ENCODE assay signal across 7 mouse cellular contexts in the genomic region with DNA sequence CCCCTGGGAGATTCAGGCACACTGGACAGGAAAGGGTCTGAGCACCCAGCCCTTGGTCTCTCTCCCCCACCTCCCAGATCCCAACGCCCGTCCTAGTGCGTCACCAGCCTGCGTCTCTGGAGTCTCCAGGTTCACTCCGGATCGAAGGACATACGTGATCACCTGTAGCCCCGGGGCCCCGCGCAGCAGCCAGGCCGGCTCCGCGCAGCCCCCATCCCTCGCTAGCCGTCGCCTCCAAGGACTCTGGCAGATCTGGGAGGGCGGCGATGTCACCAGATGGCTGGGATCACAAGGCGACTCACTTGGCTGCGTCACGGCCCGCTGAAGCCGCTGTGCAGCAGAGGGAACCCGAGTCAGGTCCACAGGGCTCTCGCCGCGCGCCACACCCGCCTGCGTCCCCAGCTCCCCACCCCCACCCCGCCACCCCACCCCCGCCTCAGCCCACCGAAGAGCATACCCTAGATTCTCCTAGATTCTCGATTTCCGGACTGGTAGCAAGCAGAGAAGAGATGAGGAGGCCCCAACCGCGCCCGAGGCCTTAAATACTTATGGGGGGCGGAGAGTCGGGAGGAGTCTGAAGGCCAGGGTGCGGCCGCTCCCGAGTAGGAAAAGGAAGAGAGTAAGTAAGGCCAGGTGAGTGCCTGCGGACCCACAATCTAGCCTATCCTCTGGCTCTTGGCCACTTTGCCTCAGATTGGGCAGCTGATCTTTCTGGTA. TPM values are rescaled to one million over a fixed set of nuclear protein-coding genes. Genes with fewer than 3 reads are reported as not detected.
A peak's percentile ranks its signal among the peaks of the same experiment; 100 is the strongest.
DNase-seq lines count a peak whose midpoint lies in the region; ATAC-seq and TF ChIP-seq lines count a peak whose summit lies in the region.

No protein-coding gene starts in this region.

- no peaks in the 10 kb centered on the region for H3K9me3 ChIP-seq in hindbrain, postnatal 0 days (ENCODE audit: low read length)

- peak overlapping the region; percentile 84 for H3K9ac ChIP-seq in hindbrain, postnatal 0 days (replicated peaks; ENCODE audit: low read length)

- TF ChIP-seq CTCF in cortical plate, adult 2 months (IDR thresholded peaks at IDR 0.05; ENCODE audit: extremely low read depth, insufficient read depth, low read length): no peak
- TF ChIP-seq CTCF in hindbrain, postnatal 0 days (IDR thresholded peaks at IDR 0.05; ENCODE audit: low read depth): no peak

- H3K4me1 ChIP-seq in cortical plate, adult 2 months (ENCODE audit: control insufficient read depth, insufficient read depth, low read length): peaks cover 3% of the 10 kb centered on the region
- H3K4me1 ChIP-seq in hindbrain, postnatal 0 days (ENCODE audit: insufficient read depth, low read length): no peaks in the 10 kb centered on the region

- no peaks in the 10 kb centered on the region for H3K27me3 ChIP-seq in hindbrain, postnatal 0 days (ENCODE audit: insufficient read depth, low read length)

- H3K4me3 ChIP-seq in cortical plate, adult 2 months (ENCODE audit: insufficient read depth, low read length): peak overlapping the region; percentile 69
- peak overlapping the region; percentile 64 for H3K4me3 ChIP-seq in hindbrain, postnatal 0 days (ENCODE audit: low read length)
- peak overlapping the region; percentile 68 for H3K4me3 ChIP-seq in macrophage (ENCODE audit: inconsistent target)

- H3K79me2 ChIP-seq in macrophage (ENCODE audit: inconsistent target): peaks cover 56% of the 10 kb centered on the region

- peak; percentile 44 for TF ChIP-seq POLR2A in cortical plate, adult 2 months (IDR thresholded peaks at IDR 0.05; ENCODE audit: extremely low read depth, insufficient read depth, low read length)

- peak overlapping the region; percentile 49 for H3K27ac ChIP-seq in cortical plate, adult 2 months (ENCODE audit: insufficient read depth, low read length)
- H3K27ac ChIP-seq in hindbrain, postnatal 0 days: peak overlapping the region; percentile 62
- peak overlapping the region; percentile 89 for H3K27ac ChIP-seq in macrophage

- DNase-seq in adrenal gland, postnatal 10 days: peak; percentile 75
- peak; percentile 53 for DNase-seq in gastrocnemius, postnatal 10 days
- peak; percentile 65 for DNase-seq in hindbrain, postnatal 0 days (ENCODE audit: low spot score)
- peak; percentile 37 to 63 for DNase-seq in left cerebral cortex, adult 8-10 months (ENCODE audit: low spot score in 2 of 2)
- DNase-seq in right cerebral cortex, postnatal 36 days (ENCODE audit: low spot score in 2 of 2): peak; percentile 42 to 56

- H3K4me2 ChIP-seq in hindbrain, postnatal 0 days (ENCODE audit: low read depth, low read length): peak overlapping the region; percentile 83

- WGBS in hindbrain, postnatal 0 days: under 1% methylated on average over 44 of the region's 44 CpGs
- 4% methylated on average over 33 of the region's 44 CpGs for WGBS in macrophage (ENCODE audit: missing documents)

- H3K36me3 ChIP-seq in hindbrain, postnatal 0 days (ENCODE audit: insufficient read depth, low read length): no peaks in the 10 kb centered on the region
- H3K36me3 ChIP-seq in macrophage (ENCODE audit: inconsistent target): peaks cover 4% of the 10 kb centered on the region; the same call in 1 of the 2 replicates

- ATAC-seq in hindbrain, postnatal 0 days: peak; percentile 93

RNA-seq across cellular contexts. Expression of a gene that starts 28.9 kb away (rescaled TPM):
- 10 to 100 TPM; 32.2 to 42.3 TPM for total RNA-seq in adrenal gland, postnatal 10 days (2021)
- 8.2 and 8.8 TPM in 2 replicates for polyA plus RNA-seq in cortical plate, adult 2 months (2012; rRNA removed)
- total RNA-seq in gastrocnemius, postnatal 10 days (2021): 10 to 100 TPM; 13.6 to 16.8 TPM
- 3.5 and 4.0 TPM in 2 replicates for total RNA-seq in hindbrain, postnatal 0 days (2014; rRNA removed)
- 9.5 and 10.0 TPM in 2 replicates for polyA plus RNA-seq in hindbrain, postnatal 0 days (2015; fragmentation: Nextera tagmentation; extraction: Ambion mirVana)
- 1 to 10 TPM; 5.7 to 9.0 (median 7.8) TPM for total RNA-seq in left cerebral cortex, adult 8-10 months (2022)
- 10 to 100 TPM in 15 of 26 experiments, 1 to 10 TPM in 11; 2.1 to 36.1 (median 11.8) TPM for total RNA-seq in macrophage (2018; cell fraction: chromatin; rRNA removed)
- 10 to 100 TPM; 31.0 to 57.5 (median 36.6) TPM for total RNA-seq in macrophage (2018; cell fraction: cytosol; rRNA removed)
- total RNA-seq in macrophage (2018; cell fraction: nucleus; rRNA removed): 10 to 100 TPM in 23 of 26 experiments, 1 to 10 TPM in 3; 6.5 to 51.2 (median 16.8) TPM
- polyA plus RNA-seq in macrophage (2018): 31.7 to 46.3 TPM (median 42.0 TPM) in 3 replicates

RNA-seq across cellular contexts. Expression of a gene that starts 30.1 kb away (rescaled TPM):
- total RNA-seq in adrenal gland, postnatal 10 days (2021): under 1 TPM in 1 of 2 experiments, not detected in 1; 0.39 TPM
- 0.28 and 0.44 TPM in 2 replicates for polyA plus RNA-seq in cortical plate, adult 2 months (2012; rRNA removed)
- total RNA-seq in gastrocnemius, postnatal 10 days (2021): under 1 TPM; 0.31 to 0.45 TPM
- total RNA-seq in hindbrain, postnatal 0 days (2014; rRNA removed): not detected in 2 replicates
- polyA plus RNA-seq in hindbrain, postnatal 0 days (2015; fragmentation: Nextera tagmentation; extraction: Ambion mirVana): 0.19 and 0.29 TPM in 2 replicates
- 1 to 10 TPM in 1 of 4 experiments, under 1 TPM in 3; 0.39 to 1.7 (median 0.77) TPM for total RNA-seq in left cerebral cortex, adult 8-10 months (2022)
- not detected for total RNA-seq in macrophage (2018; cell fraction: chromatin; rRNA removed)
- total RNA-seq in macrophage (2018; cell fraction: cytosol; rRNA removed): not detected
- not detected for total RNA-seq in macrophage (2018; cell fraction: nucleus; rRNA removed)
- not detected in 3 replicates for polyA plus RNA-seq in macrophage (2018)

Comparison
In these comparisons a context has a peak if more than half of its experiments do, and no peak if none do; other contexts are left out.
1. Peak in every context shown above with its lines: DNase-seq, ATAC-seq, H3K4me3 ChIP-seq and H3K27ac ChIP-seq.